Mouse (Mus musculus) hindbrain, embryonic 10.5 days (tissue): ENCODE measurements around the gene Gsdma3. TPM values are rescaled to one million over a fixed set of nuclear protein-coding genes. Genes with fewer than 3 reads are reported as not detected.
"Not testable (repeated sequence)": the region's sequence is repeated elsewhere in the genome, so short reads cannot be mapped to it uniquely, and the experiment has no call there.

ENCODE experiments used
- DNase-seq: peaks from one replicate; pipeline ENCODE4 v3.0.0-alpha.2; 2017; ENCODE audit warnings: low spot score
- H3K27ac ChIP-seq: fragments of 300-500 bp; sonication (generic); 2 replicates; pipeline ENCODE4 v1.5.1; 2016; ENCODE audit warnings: mild to moderate bottlenecking, moderate library complexity
- H3K27me3 ChIP-seq: fragments of 300-500 bp; sonication (generic); 2 replicates; pipeline ENCODE4 v1.6.1; 2016; ENCODE audit warnings: mild to moderate bottlenecking; ENCODE audit not compliant: poor library complexity, insufficient read depth, severe bottlenecking
- H3K36me3 ChIP-seq: fragments of 300-500 bp; sonication (generic); 2 replicates; pipeline ENCODE4 v1.6.1; 2016; ENCODE audit warnings: mild to moderate bottlenecking, moderate library complexity
- H3K4me1 ChIP-seq: fragments of 300-500 bp; sonication (generic); replicated peaks from 2 replicates; pipeline ENCODE4 v1.6.1; 2016; ENCODE audit warnings: mild to moderate bottlenecking
- H3K4me3 ChIP-seq: fragments of 300-500 bp; sonication (generic); 2 replicates; pipeline ENCODE4 v1.5.1; 2016; ENCODE audit warnings: mild to moderate bottlenecking, moderate library complexity
- H3K9me3 ChIP-seq: fragments of 300-500 bp; sonication (generic); 2 replicates; pipeline ENCODE4 v1.6.1; 2016; ENCODE audit warnings: mild to moderate bottlenecking, moderate library complexity
- WGBS: fragments of 180-500 bp; shearing (Covaris S2); methylation state at CpG from one replicate; pipeline ENCODE4 v1.1.7; 2016; 5-methylcytosine and 5-hydroxymethylcytosine counted together
- polyA plus RNA-seq: library from polyadenylated mRNA; unstranded; fragments of >200 nt; fragmentation: Nextera tagmentation; extraction: Ambion mirVana; gene quantifications from 2 replicates; pipeline ENCODE4 v1.2.1, GENCODE M21; 2016

The Gsdma3 gene
- polyA plus RNA-seq, 1 experiment from 2014 or later: not detected

DNA sequence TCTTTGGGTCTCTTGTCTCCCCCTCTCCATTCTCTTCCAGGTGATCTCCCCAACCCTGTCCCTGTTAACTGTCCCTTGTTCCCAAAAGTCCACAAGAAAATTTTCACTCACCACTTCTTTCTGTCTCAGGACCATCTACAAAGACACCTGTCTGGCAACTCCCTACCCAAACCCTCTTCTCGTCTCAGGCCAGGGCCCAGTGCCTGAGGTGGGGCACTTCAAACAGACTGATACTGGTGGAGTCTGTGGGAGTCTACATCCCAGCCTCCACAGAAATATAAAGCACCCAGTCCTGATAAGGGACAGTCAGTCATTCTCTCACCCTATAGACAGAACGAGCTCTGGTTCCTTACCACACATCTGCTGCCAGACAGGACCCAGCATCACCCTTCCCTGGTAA lies 20.3 kb downstream of the Gsdma3 start, which contains the start of gene Gsdma2:
Gsdma2 (plus strand) TSS at position 301 of the 400 bp plus-strand sequence.
- H3K27ac ChIP-seq: no peak within 1 kb of the TSS
- H3K36me3 ChIP-seq: no peaks in the 10 kb centered on the region
- H3K9me3 ChIP-seq: no peaks in the 10 kb centered on the region
- no peaks in the 10 kb centered on the region for H3K4me1 ChIP-seq
- no peak for DNase-seq
- H3K4me3 ChIP-seq: no peak within 1 kb of the TSS
- peaks cover 3% of the 10 kb centered on the region; the same call in 1 of the 2 replicates for H3K27me3 ChIP-seq
- WGBS: 69% methylated on average over 2 of the region's 2 CpGs

- H3K4me3 ChIP-seq: 0 out of 2 replicates have a peak overlapping the region, but pooled peaks have one; percentile 2
- DNase-seq: peak; percentile 58
- 12% methylated on average over 7 of the region's 7 CpGs for WGBS
- not testable (repeated sequence) for H3K9me3 ChIP-seq, H3K27ac ChIP-seq, H3K27me3 ChIP-seq, H3K4me1 ChIP-seq, H3K36me3 ChIP-seq
Observed at GRCm38 (mm10) chr11:98655076-98655475, 28.9 kb downstream of the Gsdma3 start.

GRCm38 (mm10) chr11:98660517-98660916 lies 34.4 kb downstream of the Gsdma3 start:
- Histone ChIP-seq H3K27ac (no peak overlapping the region), H3K9me3 (no peaks in the 10 kb centered on the region), H3K27me3 (peaks cover 8% of the 10 kb centered on the region), H3K4me1 (peaks cover 5% of the 10 kb centered on the region), H3K4me3 (peak overlapping the region; percentile 3; the same call in 1 of the 2 replicates), H3K36me3 (no peaks in the 10 kb centered on the region)
- WGBS: 14% methylated on average over 6 of the region's 6 CpGs
- DNase-seq: peak; percentile 44

GRCm38 (mm10) chr11:98664091-98664490 lies 37.9 kb downstream of the Gsdma3 start, which contains the start of gene Gsdma:
Gene Gsdma (plus strand): TSS chr11:98664351.
- H3K9me3 ChIP-seq: no peaks in the 10 kb centered on the region
- peaks cover 36% of the 10 kb centered on the region for H3K27me3 ChIP-seq
- DNase-seq: no peak
- H3K36me3 ChIP-seq: no peaks in the 10 kb centered on the region
- no peak within 1 kb of the TSS for H3K4me3 ChIP-seq
- 18% methylated on average over 4 of the region's 4 CpGs for WGBS
- no peak within 1 kb of the TSS for H3K27ac ChIP-seq
- peaks cover 5% of the 10 kb centered on the region for H3K4me1 ChIP-seq

DNA sequence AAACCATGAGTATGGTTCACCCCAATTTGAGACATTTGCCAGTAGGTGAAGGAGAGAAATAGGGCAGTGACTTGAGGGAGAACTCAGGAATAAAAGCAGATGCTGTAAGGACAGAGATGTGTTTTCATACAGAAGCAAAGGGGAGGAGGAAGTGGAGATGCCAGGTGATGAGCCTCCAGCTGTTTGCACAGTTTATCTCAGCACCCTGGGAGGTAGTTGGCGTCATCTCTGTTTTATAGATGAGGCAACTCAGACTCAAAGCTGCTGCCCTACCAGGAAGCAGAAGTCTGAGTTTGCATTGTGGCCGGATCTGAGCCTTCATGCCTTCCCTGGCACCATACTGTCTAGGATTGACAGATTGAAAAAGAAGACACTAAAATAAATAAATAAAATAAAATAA lies 42.8 kb downstream of the Gsdma3 start:
- WGBS: 72% methylated on average over 2 of the region's 2 CpGs
- Histone ChIP-seq H3K27me3 (peaks cover 48% of the 10 kb centered on the region), H3K9me3 (no peaks in the 10 kb centered on the region), H3K4me1 (no peaks in the 10 kb centered on the region; the same call in none of the 2 replicates), H3K36me3 (no peaks in the 10 kb centered on the region), H3K27ac (no peak overlapping the region), H3K4me3 (no peak overlapping the region)
- no peak for DNase-seq

GRCm38 (mm10) chr11:98671284-98671815 lies 45.2 kb downstream of the Gsdma3 start:
- H3K9me3 ChIP-seq: no peaks in the 10 kb centered on the region
- no peak overlapping the region for H3K27ac ChIP-seq
- H3K4me1 ChIP-seq: peaks cover 5% of the 10 kb centered on the region
- peaks cover 45% of the 10 kb centered on the region for H3K27me3 ChIP-seq
- 76% methylated on average over 3 of the region's 3 CpGs for WGBS
- no peak overlapping the region for H3K4me3 ChIP-seq
- no peak for DNase-seq
- no peaks in the 10 kb centered on the region for H3K36me3 ChIP-seq

DNA sequence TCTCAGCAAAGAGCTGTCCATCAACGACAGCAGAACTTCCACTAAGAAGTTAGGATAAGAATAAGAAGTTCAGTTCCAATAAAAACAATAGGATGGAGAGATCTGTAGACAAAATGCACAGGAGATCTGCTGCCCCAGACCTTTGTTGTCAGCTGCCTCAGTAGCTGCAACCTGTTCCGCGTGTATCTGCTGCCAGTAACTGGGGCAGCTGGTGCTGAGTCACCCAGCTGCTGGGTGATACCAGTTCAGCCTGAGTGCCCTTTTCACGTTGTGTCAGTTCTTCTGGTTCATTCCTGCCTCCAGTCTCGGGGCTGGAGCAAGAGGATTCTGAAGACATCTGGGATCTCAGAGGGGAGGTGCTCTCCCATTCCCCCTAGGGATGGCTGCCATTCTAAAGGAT lies 45.7 kb downstream of the Gsdma3 start:
- H3K27ac ChIP-seq: no peak overlapping the region
- no peak overlapping the region for H3K4me3 ChIP-seq
- no peaks in the 10 kb centered on the region for H3K9me3 ChIP-seq
- H3K27me3 ChIP-seq: peaks cover 40% of the 10 kb centered on the region
- DNase-seq: no peak
- H3K36me3 ChIP-seq: no peaks in the 10 kb centered on the region
- peaks cover 5% of the 10 kb centered on the region for H3K4me1 ChIP-seq
- WGBS: 59% methylated on average over 5 of the region's 5 CpGs

DNA sequence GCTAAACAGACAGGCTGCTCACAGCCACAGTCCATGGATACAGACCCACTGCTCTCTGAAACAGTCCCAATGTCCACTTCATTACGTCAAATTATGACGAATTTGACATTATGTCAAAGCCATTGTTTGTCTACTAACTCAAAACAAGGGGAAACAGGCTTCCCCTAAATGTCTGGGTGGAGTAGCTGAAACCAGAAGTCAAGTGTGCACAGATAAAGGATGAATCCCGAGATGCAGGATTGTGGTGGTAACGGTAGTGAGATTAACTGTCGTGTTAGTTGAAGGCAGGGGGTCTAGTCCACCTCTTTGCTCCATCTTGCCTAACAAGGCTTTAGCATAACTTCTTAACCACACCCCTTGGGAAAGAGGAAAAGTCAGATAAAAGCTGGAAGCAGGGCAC lies 46.3 kb downstream of the Gsdma3 start:
- H3K27ac ChIP-seq: no peak overlapping the region
- DNase-seq: no peak
- H3K36me3 ChIP-seq: no peaks in the 10 kb centered on the region
- H3K4me3 ChIP-seq: no peak overlapping the region
- H3K9me3 ChIP-seq: no peaks in the 10 kb centered on the region
- 87% methylated on average over 5 of the region's 5 CpGs for WGBS
- H3K27me3 ChIP-seq: peaks cover 33% of the 10 kb centered on the region
- H3K4me1 ChIP-seq: peaks cover 5% of the 10 kb centered on the region

DNA sequence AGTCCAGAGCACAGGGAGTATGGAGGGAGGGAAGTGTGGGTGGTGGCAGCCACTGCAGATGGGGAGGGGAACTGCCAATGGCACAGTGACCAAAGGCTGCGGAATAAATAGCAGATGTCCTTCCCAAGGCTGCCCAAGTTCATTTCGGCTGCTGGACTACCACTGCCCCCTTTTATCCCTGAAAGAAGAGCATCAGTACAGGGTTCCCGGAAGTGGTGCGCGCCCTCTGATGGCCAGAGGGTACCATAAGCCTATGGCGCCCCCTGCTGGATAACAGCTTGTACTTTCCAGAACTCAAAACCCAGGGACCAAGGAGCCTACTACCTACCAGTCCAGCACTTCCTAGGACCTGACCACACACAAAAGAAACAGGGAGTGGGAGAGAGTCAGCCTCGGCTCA lies 47.0 kb downstream of the Gsdma3 start:
- H3K27me3 ChIP-seq: peaks cover 27% of the 10 kb centered on the region
- not testable (repeated sequence) for H3K9me3 ChIP-seq, H3K4me3 ChIP-seq, H3K4me1 ChIP-seq, H3K27ac ChIP-seq, H3K36me3 ChIP-seq
- WGBS: 12% methylated on average over 7 of the region's 7 CpGs
- DNase-seq: peak; percentile 70

DNA sequence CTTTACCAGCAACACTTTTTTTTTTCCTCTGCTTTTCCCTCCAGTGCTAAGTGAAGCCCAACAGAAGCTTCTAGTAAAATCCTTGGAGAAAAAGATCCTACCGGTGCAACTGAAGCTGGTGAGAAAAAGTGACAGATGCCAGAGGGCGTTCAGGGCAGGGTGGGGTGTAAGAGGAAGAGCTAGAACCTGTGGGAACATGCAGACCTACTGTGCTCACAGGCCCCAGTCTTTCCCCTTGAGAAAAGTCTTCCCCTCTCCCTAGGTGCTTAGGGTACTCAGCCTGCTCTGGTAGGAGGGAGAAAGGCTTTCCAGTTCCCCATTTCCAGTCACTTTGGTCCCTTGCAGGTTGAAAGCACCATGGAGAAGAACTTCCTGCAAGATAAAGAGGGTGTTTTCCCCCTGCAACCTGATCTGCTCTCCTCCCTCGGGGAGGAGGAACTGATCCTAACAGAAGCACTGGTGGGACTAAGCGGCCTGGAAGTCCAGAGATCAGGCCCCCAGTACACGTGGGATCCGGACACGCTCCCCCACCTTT lies 49.7 kb downstream of the Gsdma3 start:
- DNase-seq: no peak
- Histone ChIP-seq H3K36me3 (no peaks in the 10 kb centered on the region), H3K4me1 (peaks cover 5% of the 10 kb centered on the region; the same call in 1 of the 2 replicates), H3K27ac (no peak overlapping the region), H3K27me3 (peaks cover 11% of the 10 kb centered on the region; the same call in 1 of the 2 replicates), H3K4me3 (no peak overlapping the region), H3K9me3 (no peaks in the 10 kb centered on the region)
- WGBS: 47% methylated on average over 7 of the region's 7 CpGs

- no peak overlapping the region for H3K27ac ChIP-seq
- DNase-seq: no peak
- no peaks in the 10 kb centered on the region for H3K27me3 ChIP-seq
- peaks cover 27% of the 10 kb centered on the region for H3K4me1 ChIP-seq
- H3K4me3 ChIP-seq: no peak overlapping the region
- WGBS: 92% methylated on average over 1 of the region's 1 CpGs
- peaks cover 7% of the 10 kb centered on the region; the same call in 1 of the 2 replicates for H3K36me3 ChIP-seq
- no peaks in the 10 kb centered on the region for H3K9me3 ChIP-seq
Observed at GRCm38 (mm10) chr11:98680023-98680422, 53.9 kb downstream of the Gsdma3 start.

GRCm38 (mm10) chr11:98680595-98680994 lies 54.4 kb downstream of the Gsdma3 start:
- Histone ChIP-seq H3K4me1 (peaks cover 27% of the 10 kb centered on the region), H3K36me3 (peaks cover 13% of the 10 kb centered on the region)
- H3K9me3 ChIP-seq, H3K4me3 ChIP-seq, DNase-seq, H3K27ac ChIP-seq, H3K27me3 ChIP-seq: not testable (repeated sequence)
- 87% methylated on average over 4 of the region's 4 CpGs for whole genome bisulfite sequencing

GRCm38 (mm10) chr11:98681186-98681585 lies 55.0 kb downstream of the Gsdma3 start:
- WGBS: 87% methylated on average over 4 of the region's 4 CpGs
- DNase-seq: no peak
- Histone ChIP-seq H3K27me3 (no peaks in the 10 kb centered on the region), H3K4me3 (no peak overlapping the region), H3K4me1 (peaks cover 23% of the 10 kb centered on the region), H3K27ac (peak overlapping the region; percentile 94; the same call in 1 of the 2 replicates), H3K9me3 (no peaks in the 10 kb centered on the region), H3K36me3 (peaks cover 19% of the 10 kb centered on the region)
